Mouse (Mus musculus): ENCODE data around the gene Nqo2. TPM values are rescaled to one million over a fixed set of nuclear protein-coding genes. Genes with fewer than 3 reads are reported as not detected.

The Nqo2 gene
- polyA plus RNA-seq, 1 experiment from 2014 or later, result 6.7 TPM

Other genes with a start within 250 kb of the Nqo2 start
- gene Serpinb6e, start 121.3 kb upstream of the Nqo2 start, polyA plus RNA-seq (2015; fragmentation: Nextera tagmentation; extraction: Ambion mirVana), result not detected in 2 replicates
- gene Serpinb6c, start 59.0 kb upstream of the Nqo2 start, polyA plus RNA-seq (2015; fragmentation: Nextera tagmentation; extraction: Ambion mirVana), result 0.17 and 0.37 TPM in 2 replicates
- 6.3 and 6.6 TPM in 2 replicates for gene Ripk1, start 37.7 kb downstream of the Nqo2 start, polyA plus RNA-seq (2015; fragmentation: Nextera tagmentation; extraction: Ambion mirVana)
- 36.5 and 38.0 TPM in 2 replicates for gene Serpinb6a, start 38.1 kb downstream of the Nqo2 start, polyA plus RNA-seq (2015; fragmentation: Nextera tagmentation; extraction: Ambion mirVana)
- 32.9 and 35.9 TPM in 2 replicates for gene Bphl, start 72.9 kb downstream of the Nqo2 start, polyA plus RNA-seq (2015; fragmentation: Nextera tagmentation; extraction: Ambion mirVana)
- 1,539 and 1,682 TPM in 2 replicates for gene Tubb2a, start 113.3 kb downstream of the Nqo2 start, polyA plus RNA-seq (2015; fragmentation: Nextera tagmentation; extraction: Ambion mirVana)
- 920 and 926 TPM in 2 replicates for gene Tubb2b, start 165.8 kb downstream of the Nqo2 start, polyA plus RNA-seq (2015; fragmentation: Nextera tagmentation; extraction: Ambion mirVana)
- gene Psmg4, start 198.3 kb downstream of the Nqo2 start, polyA plus RNA-seq (2015; fragmentation: Nextera tagmentation; extraction: Ambion mirVana), result 97.3 and 105 TPM in 2 replicates